Mouse (Mus musculus) C2C12 (cell line): ENCODE results near the gene Akap10. TPM values are rescaled to one million over a fixed set of nuclear protein-coding genes. Genes with fewer than 3 reads are reported as not detected.

Source experiments
- H3K27me3 ChIP-seq: one replicate; pipeline ENCODE4 v1.6.1; 2011; ENCODE audit not compliant: control insufficient read depth, insufficient read depth, insufficient read length
- H3K36me3 ChIP-seq: one replicate; pipeline ENCODE4 v1.6.1; 2011; ENCODE audit not compliant: control insufficient read depth, insufficient read depth
- H3K4me3 ChIP-seq: one replicate; pipeline ENCODE4 v1.5.1; 2011; ENCODE audit warnings: mild to moderate bottlenecking, control low read depth; ENCODE audit not compliant: poor library complexity, insufficient read depth, severe bottlenecking
- H3K79me2 ChIP-seq: one replicate; pipeline ENCODE4 v1.6.1; 2011; ENCODE audit not compliant: control insufficient read depth, insufficient read depth
- H3K79me3 ChIP-seq: one replicate; pipeline ENCODE4 v1.6.1; 2011; ENCODE audit warnings: low read depth, control low read depth
- H3ac ChIP-seq: one replicate; pipeline ENCODE3; 2011; ENCODE audit warnings: low read depth; ENCODE audit not compliant: control insufficient read depth, insufficient read length
- CEBPB ChIP-seq: IDR thresholded peaks from one replicate; pipeline ENCODE4 v1.6.1; 2011; ENCODE audit warnings: low read depth, mild to moderate bottlenecking, control low read depth, moderate library complexity
- CTCF ChIP-seq: IDR thresholded peaks from one replicate; pipeline ENCODE4 v1.5.1; 2011; ENCODE audit not compliant: control insufficient read depth, insufficient read depth, insufficient read length
- FOSL1 ChIP-seq: IDR thresholded peaks from one replicate; pipeline ENCODE4 v1.8.0; 2011; ENCODE audit warnings: mild to moderate bottlenecking, low read length; ENCODE audit not compliant: poor library complexity, insufficient read depth, severe bottlenecking
- MAX ChIP-seq: IDR thresholded peaks from one replicate; pipeline ENCODE4 v1.6.1; 2011; ENCODE audit warnings: mild to moderate bottlenecking, control low read depth
- MYOD1 ChIP-seq: IDR thresholded peaks from one replicate; pipeline ENCODE4 v1.6.1; 2011; ENCODE audit warnings: low read depth; ENCODE audit not compliant: control insufficient read depth, insufficient read length
- MYOG ChIP-seq: IDR thresholded peaks from one replicate; pipeline ENCODE4 v1.6.1; 2011; ENCODE audit not compliant: control insufficient read depth, insufficient read length; ENCODE audit errors: extremely low read depth
- USF1 ChIP-seq: IDR thresholded peaks from one replicate; pipeline ENCODE4 v1.6.1; 2011; ENCODE audit warnings: low read depth, mild to moderate bottlenecking, control low read depth, moderate library complexity
- polyA plus RNA-seq: library from polyadenylated mRNA; unstranded; fragments of >200 nt; fragmentation: generic; extraction: Trizol; gene quantifications from one replicate; pipeline ENCODE4 v1.2.1, GENCODE M21; 2012; ENCODE audit warnings: missing spikeins

The Akap10 gene
- polyA plus RNA-seq, 1 experiment, result 6.0 TPM

GRCm38 (mm10) chr11:61839182-61839581 is 90.9 kb downstream of the Akap10 start:
- H3K79me3 ChIP-seq, result no peaks in the 10 kb centered on the region
- TF ChIP-seq CTCF, result no peak
- no peak for TF ChIP-seq MYOG
- no peak for TF ChIP-seq CEBPB
- no peak for TF ChIP-seq MYOD1
- TF ChIP-seq USF1, result no peak
- TF ChIP-seq FOSL1, result no peak
- no peak for TF ChIP-seq MAX
- no peak overlapping the region for H3ac ChIP-seq
- no peak overlapping the region for H3K4me3 ChIP-seq
- no peaks in the 10 kb centered on the region for H3K36me3 ChIP-seq
- H3K27me3 ChIP-seq, result no peaks in the 10 kb centered on the region
- H3K79me2 ChIP-seq, result no peaks in the 10 kb centered on the region

Other genes with a start within 250 kb of the Akap10 start
- not detected for gene Fam83g, start 246.2 kb downstream of the Akap10 start, polyA plus RNA-seq
- gene Slc5a10, start 209.4 kb downstream of the Akap10 start, polyA plus RNA-seq, result not detected
- gene Prpsap2, start 168.2 kb downstream of the Akap10 start, polyA plus RNA-seq, result 15.9 TPM
- 5.6 TPM for gene Ulk2, start 75.2 kb downstream of the Akap10 start, polyA plus RNA-seq
- gene Specc1, start 26.5 kb upstream of the Akap10 start, polyA plus RNA-seq, result 59.2 TPM